Mouse (Mus musculus) MN1 (cell line): ENCODE measurements around the gene Fblim1.

ENCODE experiments used
- DNase-seq: peaks from one replicate; pipeline ENCODE4 v3.0.0-alpha.2; 2016; ENCODE audit warnings: low spot score

The Fblim1 gene

GRCm38 (mm10) chr4:141624983-141625773 is 19.3 kb upstream of the Fblim1 start:
- peak; percentile 55 for DNase-seq

DNA sequence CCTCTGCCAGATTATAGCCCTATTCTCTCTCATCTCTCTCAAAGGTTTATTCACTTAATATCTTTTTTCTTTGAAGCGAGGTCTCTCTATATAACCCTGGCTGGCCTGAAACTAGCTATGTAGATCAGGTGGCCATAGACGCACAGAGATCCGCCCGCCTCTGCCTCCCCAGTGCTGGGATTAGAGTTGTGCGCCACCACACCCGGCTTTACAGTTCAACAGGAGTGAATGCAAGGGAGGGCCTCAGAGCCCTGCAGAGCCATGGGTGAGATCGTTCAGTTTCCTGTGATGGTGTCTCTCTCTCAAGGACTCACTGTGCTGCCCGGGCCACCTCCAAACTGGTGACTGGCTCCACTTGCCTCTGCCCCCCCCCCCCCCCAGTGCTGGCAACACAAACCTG is 18.2 kb upstream of the Fblim1 start:
- DNase-seq = no peak

GRCm38 (mm10) chr4:141623666-141624065 is 17.8 kb upstream of the Fblim1 start, which contains the start of gene Slc25a34:
Gene Slc25a34, minus strand, starts transcription at chr4:141623821.
- DNase-seq = peak; percentile 61

- no peak for DNase-seq
These were observed 17.1 kb upstream of the Fblim1 start for GRCm38 (mm10) chr4:141623037-141623436.

DNA sequence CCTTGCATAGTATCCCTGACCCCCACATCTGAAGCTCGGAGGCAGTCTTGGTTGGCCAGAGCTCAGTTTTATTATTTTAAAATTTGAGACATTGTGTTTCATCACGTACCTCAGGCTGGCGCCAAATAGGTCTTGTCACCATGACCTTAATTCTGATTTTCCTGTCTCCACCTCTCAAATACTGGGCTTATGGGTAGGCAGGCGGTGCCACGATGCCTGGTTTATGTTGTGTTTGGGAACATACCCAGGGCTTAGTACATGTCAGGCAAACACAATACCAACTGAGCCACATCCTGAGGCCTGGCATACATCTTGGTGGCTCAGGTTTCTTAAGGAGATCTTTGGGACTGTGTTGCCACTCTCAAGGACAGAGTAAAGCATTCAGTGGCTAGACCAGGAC is 16.7 kb upstream of the Fblim1 start:
- no peak for DNase-seq

DNA sequence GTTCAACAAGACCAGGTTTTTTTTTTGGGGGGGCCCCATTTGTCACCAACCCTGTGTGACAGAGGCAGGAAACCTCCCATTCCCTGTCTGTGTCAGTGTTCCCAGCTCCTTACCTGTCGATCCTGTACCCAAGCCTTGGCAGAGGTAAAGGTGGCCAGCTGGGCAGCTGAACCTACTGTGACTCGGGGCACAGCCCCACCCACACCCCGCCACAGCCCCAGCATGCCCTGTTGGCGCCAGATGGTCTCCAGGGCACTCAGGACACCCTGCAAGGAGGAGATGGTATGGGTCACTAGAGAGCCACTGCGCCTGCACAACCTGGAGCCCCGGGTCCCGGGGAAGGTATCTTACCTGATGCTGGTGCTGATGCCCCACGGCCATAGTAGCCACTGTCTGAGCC is 16.2 kb upstream of the Fblim1 start:
- no peak for DNase-seq

DNA sequence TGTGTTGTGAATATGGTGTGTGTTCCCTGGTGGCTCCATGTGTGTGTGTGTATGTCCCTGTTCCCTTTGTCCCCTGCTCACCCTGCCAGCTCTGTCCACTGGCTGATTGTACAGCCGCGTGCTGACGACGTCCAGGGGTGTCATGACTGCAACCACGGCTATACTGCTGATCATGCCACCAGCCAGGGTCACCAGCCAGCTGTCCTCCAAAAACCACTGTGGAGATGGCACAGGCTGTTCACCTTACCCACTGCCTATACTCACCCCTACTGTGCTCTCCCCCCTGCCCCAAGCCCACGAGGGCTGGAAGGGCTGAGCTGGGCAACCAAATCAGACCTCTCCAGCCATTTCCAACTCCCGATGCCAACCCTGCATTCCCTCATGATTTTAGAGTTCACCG is 15.4 kb upstream of the Fblim1 start:
- DNase-seq = no peak

- DNase-seq = no peak
These were observed 13.5 kb upstream of the Fblim1 start for GRCm38 (mm10) chr4:141619299-141619883.

- peak; percentile 63 for DNase-seq
These were observed 12.8 kb upstream of the Fblim1 start, which contains the start of gene Tmem82 for GRCm38 (mm10) chr4:141618565-141619243. Gene Tmem82, minus strand, starts transcription at chr4:141618633.

DNA sequence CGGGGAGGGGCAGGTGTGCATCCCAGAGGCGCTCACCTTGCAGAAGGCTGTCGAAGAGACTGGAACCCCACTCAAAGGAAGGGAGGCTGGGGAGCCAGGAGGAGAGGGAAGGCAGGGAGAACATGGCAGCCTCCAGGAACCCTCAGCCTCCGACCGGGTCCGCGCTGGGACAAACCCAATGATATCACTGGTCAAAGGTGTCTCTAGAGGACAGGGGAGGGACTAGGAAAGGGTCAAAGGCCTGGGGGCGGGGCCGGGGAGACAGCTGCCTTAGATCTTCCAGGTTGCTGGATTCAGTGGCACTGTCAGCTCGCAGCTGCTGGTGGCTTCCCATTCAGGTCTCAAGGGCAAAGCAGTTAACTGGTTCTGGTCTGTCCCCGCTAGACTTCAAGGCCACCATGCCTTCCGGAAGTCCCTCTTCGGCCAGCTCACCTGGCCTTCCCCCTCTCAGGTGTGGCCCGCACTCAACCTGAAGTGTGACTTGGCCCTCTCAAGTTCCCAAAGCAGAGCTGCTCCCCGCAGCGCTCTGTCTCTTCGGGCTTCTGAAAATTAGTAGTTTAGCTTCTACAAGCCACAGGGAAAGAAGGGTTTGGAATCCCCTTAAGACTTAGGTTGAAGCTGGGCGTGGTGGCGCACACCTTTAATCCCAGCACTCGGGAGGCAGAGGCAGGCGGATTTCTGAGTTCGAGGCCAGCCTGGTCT is 12.1 kb upstream of the Fblim1 start:
- DNase-seq = no peak

GRCm38 (mm10) chr4:141617299-141617698 is 11.4 kb upstream of the Fblim1 start:
- peak; percentile 62 for DNase-seq

DNA sequence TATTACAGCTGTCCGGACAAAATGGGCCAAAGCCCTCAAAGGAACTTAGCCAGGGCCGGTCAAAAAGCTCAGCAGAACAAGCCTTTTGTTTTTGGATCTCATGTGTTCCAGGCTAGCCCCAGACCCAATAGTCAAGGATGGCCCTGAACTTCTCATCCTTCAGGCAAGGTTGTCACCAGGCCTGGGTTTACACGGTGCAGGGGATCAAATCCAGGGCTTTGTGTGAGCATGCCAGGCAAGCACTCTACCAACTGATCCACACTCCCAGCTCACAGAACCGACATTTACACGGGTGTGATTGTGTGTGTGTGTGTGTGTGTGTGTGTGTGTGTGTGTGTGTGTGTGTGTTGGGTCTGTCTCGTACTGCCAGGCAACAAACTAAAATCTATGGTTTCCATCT is 10.9 kb upstream of the Fblim1 start:
- DNase-seq = no peak

- no peak for DNase-seq
These were observed 9.1 kb upstream of the Fblim1 start for GRCm38 (mm10) chr4:141614946-141615345.

DNA sequence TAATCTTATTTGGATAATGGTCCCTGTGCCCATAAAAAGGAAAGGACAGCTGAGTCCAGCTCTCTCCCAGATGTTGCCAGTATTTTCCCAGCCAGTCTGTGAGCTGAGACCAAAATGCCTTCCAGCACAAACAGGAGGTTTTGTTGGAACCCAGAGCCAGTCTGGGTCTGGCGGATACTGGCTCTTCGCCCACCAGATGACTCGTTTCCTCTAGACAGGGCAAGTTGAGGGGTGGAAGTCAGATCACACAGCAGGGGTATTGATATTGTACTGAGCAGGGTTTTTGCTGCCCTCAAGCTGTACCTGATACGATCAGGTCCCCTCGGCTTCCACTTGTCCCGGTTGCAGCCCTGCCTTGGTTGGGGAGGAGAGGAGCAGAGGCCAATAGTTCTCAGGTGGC is 3.6 kb upstream of the Fblim1 start:
- no peak for DNase-seq

- DNase-seq = no peak
These were observed 475 bp downstream of the Fblim1 start for GRCm38 (mm10) chr4:141605421-141605820.

- DNase-seq = no peak
These were observed 1.4 kb downstream of the Fblim1 start for GRCm38 (mm10) chr4:141604493-141604892.

GRCm38 (mm10) chr4:141603921-141604320 is 2.0 kb downstream of the Fblim1 start:
- no peak for DNase-seq

- no peak for DNase-seq
These were observed 3.2 kb downstream of the Fblim1 start for GRCm38 (mm10) chr4:141602523-141603223.

GRCm38 (mm10) chr4:141601148-141601862 is 4.6 kb downstream of the Fblim1 start:
- no peak for DNase-seq

DNA sequence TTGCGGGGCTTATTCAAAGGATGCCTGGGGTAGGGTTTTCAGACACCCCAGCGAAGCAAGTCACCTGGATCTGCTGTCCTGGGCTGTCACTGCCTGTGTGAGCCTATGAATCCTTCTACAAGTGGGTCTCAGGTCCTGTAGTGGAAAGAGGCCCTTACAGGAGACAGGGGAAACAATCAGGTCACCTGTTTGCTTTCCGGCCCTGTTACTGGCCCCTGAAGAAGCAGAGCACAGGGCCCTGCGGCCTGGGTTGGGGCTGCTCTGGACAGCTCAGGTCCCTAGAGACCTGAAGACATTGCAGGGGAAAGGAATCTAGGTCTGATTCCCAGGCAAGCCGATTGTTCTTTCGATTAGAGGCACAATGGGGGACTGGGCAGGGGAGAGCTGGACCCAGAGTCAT is 5.5 kb downstream of the Fblim1 start:
- peak; percentile 60 for DNase-seq
